Mouse (Mus musculus): Measurements from ENCODE around the gene Dock7.

DNA sequence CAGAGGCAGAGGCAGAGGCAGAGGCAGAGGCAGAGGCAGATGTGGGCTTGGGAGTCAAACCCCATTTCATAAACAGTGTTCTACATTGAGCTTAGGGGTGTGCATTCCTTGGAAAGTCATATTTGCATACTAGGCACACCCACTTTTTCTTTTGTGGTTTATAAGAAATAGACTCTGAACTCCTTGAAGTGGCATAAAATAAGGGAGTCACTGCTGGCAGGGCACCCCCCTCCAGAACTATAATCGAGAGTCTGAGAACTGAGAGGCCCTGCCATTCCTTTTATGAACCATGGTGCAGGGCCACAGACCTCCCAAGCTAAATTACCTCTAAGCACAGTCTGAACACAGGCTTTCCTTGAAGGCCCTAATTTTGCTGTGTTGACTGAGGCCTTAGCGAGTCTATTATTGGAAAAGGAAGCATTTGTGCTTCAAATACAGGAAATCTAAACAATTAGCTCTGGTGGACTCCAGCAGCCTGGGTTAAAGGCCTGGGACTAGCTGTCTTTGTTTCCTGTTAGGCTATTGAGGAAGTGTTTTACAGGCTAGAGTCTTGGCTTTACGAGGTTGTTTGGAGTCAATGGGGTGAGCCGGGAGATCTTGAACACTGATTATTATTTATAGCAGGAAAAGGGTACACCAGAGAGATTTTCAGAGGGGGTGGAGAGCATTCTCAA, 31.3 kb upstream of the Dock7 start:
- TF ChIP-seq CTCF (IDR thresholded peaks at IDR 0.05; ENCODE audit: extremely low read depth, insufficient read length, insufficient replicate concordance, low read depth, low read length) (no peak), POLR2A (IDR thresholded peaks at IDR 0.05; ENCODE audit: low read depth, low read length) (no peak)
